Mouse (Mus musculus): ENCODE measurements at regions not wholly inside any gene's neighbourhood (a gene's known extent, or its start where the extent isn't known, plus 50 kb on each side); places are given as distances from the start of the nearest gene placed in this dataset.

DNA sequence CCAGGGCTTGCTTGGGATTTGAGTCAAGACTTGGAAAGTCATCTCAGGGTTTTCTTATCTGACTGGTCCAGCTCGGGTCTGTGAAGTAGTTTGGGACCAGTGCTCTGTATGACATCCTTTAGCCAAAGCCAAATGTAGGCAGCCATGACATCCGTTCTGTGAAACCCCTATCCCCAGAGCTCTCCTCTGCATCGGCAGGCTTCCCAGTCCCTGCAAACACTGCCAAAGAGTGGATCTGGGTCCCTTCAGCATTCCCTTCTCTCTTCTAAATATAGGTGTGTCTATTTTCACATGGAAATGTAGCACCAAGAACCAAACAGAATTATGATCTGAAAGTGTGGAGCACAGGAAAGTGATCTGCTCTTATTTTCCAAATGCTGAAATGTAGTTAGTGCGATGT lies 302.1 kb upstream of the Rora start:
- 83% methylated on average over 4 of the region's 4 CpGs for WGBS
- Histone ChIP-seq H3K4me1 (ENCODE audit: insufficient read depth, low read length) (peaks cover 2% of the 10 kb centered on the region; the same call in 1 of the 2 replicates), H3K27ac (ENCODE audit: low read length) (no peak overlapping the region), H3K4me3 (ENCODE audit: low read length) (no peak overlapping the region), H3K9ac (replicated peaks; ENCODE audit: low read length) (no peak overlapping the region), H3K4me2 (replicated peaks; ENCODE audit: low read depth, low read length) (no peak overlapping the region), H3K27me3 (ENCODE audit: insufficient read depth, low read length) (no peaks in the 10 kb centered on the region), H3K36me3 (ENCODE audit: insufficient read depth, low read length) (no peaks in the 10 kb centered on the region), H3K9me3 (ENCODE audit: low read length) (no peaks in the 10 kb centered on the region)
- ATAC-seq (ENCODE audit: low FRiP score, low TSS enrichment), result no peak

GRCm38 (mm10) chr9:68354470-68354869 lies 299.1 kb upstream of the Rora start:
- Histone ChIP-seq H3K4me2 (replicated peaks; ENCODE audit: low read depth, low read length) (no peak overlapping the region), H3K4me3 (ENCODE audit: low read length) (no peak overlapping the region), H3K9ac (replicated peaks; ENCODE audit: low read length) (no peak overlapping the region), H3K27ac (ENCODE audit: low read length) (no peak overlapping the region), H3K27me3 (ENCODE audit: insufficient read depth, low read length) (no peaks in the 10 kb centered on the region), H3K36me3 (ENCODE audit: insufficient read depth, low read length) (no peaks in the 10 kb centered on the region), H3K9me3 (ENCODE audit: low read length) (no peaks in the 10 kb centered on the region), H3K4me1 (ENCODE audit: insufficient read depth, low read length) (no peaks in the 10 kb centered on the region)
- ATAC-seq (ENCODE audit: low FRiP score, low TSS enrichment), result no peak
- 77% methylated on average over 4 of the region's 4 CpGs for WGBS

DNA sequence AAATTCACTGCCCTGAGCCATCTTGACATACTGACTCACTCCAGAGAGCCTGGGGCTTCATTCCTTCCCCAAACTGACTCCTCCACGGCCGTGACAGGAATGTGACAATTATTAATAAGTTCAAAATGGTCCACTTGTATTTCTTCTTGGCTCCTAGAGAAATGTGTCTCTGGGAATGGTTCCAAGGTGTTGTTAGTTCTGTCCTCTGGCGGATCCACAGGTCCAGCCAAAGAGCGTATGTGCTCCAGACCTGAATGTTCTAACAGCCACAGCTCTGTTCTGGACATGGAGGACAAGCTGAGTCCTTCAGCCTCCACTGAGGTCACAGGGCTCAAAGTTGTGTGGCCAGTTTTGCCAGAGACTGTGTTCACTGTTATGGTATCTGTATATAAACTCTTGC lies 297.5 kb upstream of the Rora start:
- no peak overlapping the region for H3K9ac ChIP-seq (replicated peaks; ENCODE audit: low read length)
- no peaks in the 10 kb centered on the region for H3K4me1 ChIP-seq (ENCODE audit: insufficient read depth, low read length)
- no peak overlapping the region for H3K27ac ChIP-seq (ENCODE audit: low read length)
- ATAC-seq (ENCODE audit: low FRiP score, low TSS enrichment), result no peak
- no peak overlapping the region for H3K4me2 ChIP-seq (replicated peaks; ENCODE audit: low read depth, low read length)
- H3K4me3 ChIP-seq (ENCODE audit: low read length), result no peak overlapping the region
- H3K9me3 ChIP-seq (ENCODE audit: low read length), result no peaks in the 10 kb centered on the region
- H3K36me3 ChIP-seq (ENCODE audit: insufficient read depth, low read length), result no peaks in the 10 kb centered on the region
- 77% methylated on average over 4 of the region's 4 CpGs for WGBS
- no peaks in the 10 kb centered on the region for H3K27me3 ChIP-seq (ENCODE audit: insufficient read depth, low read length)

DNA sequence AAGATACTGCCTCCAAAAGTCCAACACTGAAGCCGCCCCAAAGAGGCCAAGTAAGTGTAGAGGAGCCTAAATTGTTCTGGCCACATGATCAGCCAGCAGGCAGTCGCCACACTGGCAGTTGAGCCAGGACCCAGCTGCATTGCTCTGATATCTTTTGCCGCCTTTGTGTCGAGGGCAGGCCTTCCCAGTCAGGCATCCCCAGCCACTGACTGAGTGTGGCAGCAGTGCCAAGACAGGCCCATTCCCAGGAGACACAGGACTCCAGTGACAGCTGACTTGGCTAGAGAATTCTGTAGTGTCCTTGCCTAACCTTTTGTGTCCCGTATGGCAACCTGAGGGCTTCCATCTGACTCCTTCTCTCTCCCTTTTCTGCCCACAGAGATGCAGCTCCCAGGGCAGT lies 296.4 kb upstream of the Rora start:
- H3K9ac ChIP-seq (replicated peaks; ENCODE audit: low read length), result no peak overlapping the region
- WGBS, result 72% methylated on average over 5 of the region's 5 CpGs
- no peaks in the 10 kb centered on the region for H3K4me1 ChIP-seq (ENCODE audit: insufficient read depth, low read length)
- H3K4me3 ChIP-seq (ENCODE audit: low read length), result no peak overlapping the region
- H3K27me3 ChIP-seq (ENCODE audit: insufficient read depth, low read length), result no peaks in the 10 kb centered on the region
- no peak for ATAC-seq (ENCODE audit: low FRiP score, low TSS enrichment)
- H3K9me3 ChIP-seq (ENCODE audit: low read length), result no peaks in the 10 kb centered on the region
- no peaks in the 10 kb centered on the region for H3K36me3 ChIP-seq (ENCODE audit: insufficient read depth, low read length)
- no peak overlapping the region for H3K4me2 ChIP-seq (replicated peaks; ENCODE audit: low read depth, low read length)
- H3K27ac ChIP-seq (ENCODE audit: low read length), result no peak overlapping the region

GRCm38 (mm10) chr9:68366973-68367372 lies 286.6 kb upstream of the Rora start:
- no peak overlapping the region for H3K9ac ChIP-seq (replicated peaks; ENCODE audit: low read length)
- H3K27ac ChIP-seq (ENCODE audit: low read length), result no peak overlapping the region

GRCm38 (mm10) chr9:68367556-68367955 lies 286.0 kb upstream of the Rora start:
- 86% methylated on average over 4 of the region's 4 CpGs for WGBS
- H3K27ac ChIP-seq (ENCODE audit: low read length), result no peak overlapping the region
- H3K27me3 ChIP-seq (ENCODE audit: insufficient read depth, low read length), result no peaks in the 10 kb centered on the region
- H3K4me3 ChIP-seq (ENCODE audit: low read length), result no peak overlapping the region
- no peaks in the 10 kb centered on the region for H3K9me3 ChIP-seq (ENCODE audit: low read length)
- H3K4me1 ChIP-seq (ENCODE audit: insufficient read depth, low read length), result no peaks in the 10 kb centered on the region
- H3K36me3 ChIP-seq (ENCODE audit: insufficient read depth, low read length), result no peaks in the 10 kb centered on the region
- ATAC-seq (ENCODE audit: low FRiP score, low TSS enrichment), result no peak
- no peak overlapping the region for H3K9ac ChIP-seq (replicated peaks; ENCODE audit: low read length)
- H3K4me2 ChIP-seq (replicated peaks; ENCODE audit: low read depth, low read length), result no peak overlapping the region

More at GRCm38 (mm10) chr9:68366973-68367372, 286.6 kb upstream of the Rora start:
- no peaks in the 10 kb centered on the region for H3K27me3 ChIP-seq (ENCODE audit: insufficient read depth, low read length)
- no peaks in the 10 kb centered on the region for H3K4me1 ChIP-seq (ENCODE audit: insufficient read depth, low read length)
- H3K4me3 ChIP-seq (ENCODE audit: low read length), result no peak overlapping the region
- no peaks in the 10 kb centered on the region for H3K36me3 ChIP-seq (ENCODE audit: insufficient read depth, low read length)
- no peaks in the 10 kb centered on the region for H3K9me3 ChIP-seq (ENCODE audit: low read length)
- H3K4me2 ChIP-seq (replicated peaks; ENCODE audit: low read depth, low read length), result no peak overlapping the region
- WGBS, result 53% methylated on average over 3 of the region's 3 CpGs
- no peak for ATAC-seq (ENCODE audit: low FRiP score, low TSS enrichment)

DNA sequence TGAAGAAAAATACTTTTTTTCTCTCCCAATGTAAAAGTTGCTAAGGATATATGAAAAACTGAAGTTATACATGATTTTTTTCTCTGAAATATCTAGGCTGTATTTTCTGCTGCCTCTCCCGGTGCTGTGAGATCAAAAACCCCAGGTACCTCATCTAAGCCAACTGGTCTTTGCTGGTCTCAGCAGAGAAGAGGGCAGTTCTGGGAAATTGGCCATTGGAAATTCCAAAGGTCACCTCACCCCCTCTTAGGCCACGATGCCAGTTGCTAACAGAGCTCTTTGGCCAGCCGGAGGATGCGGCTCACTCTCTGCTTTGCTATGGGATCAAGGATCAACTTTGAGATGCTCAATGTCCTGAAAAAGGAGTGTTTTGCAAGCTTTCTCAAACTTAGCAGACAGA lies 280.9 kb upstream of the Rora start:
- Histone ChIP-seq H3K36me3 (ENCODE audit: insufficient read depth, low read length) (no peaks in the 10 kb centered on the region), H3K4me2 (replicated peaks; ENCODE audit: low read depth, low read length) (no peak overlapping the region), H3K4me1 (ENCODE audit: insufficient read depth, low read length) (no peaks in the 10 kb centered on the region), H3K9ac (replicated peaks; ENCODE audit: low read length) (no peak overlapping the region), H3K9me3 (ENCODE audit: low read length) (no peaks in the 10 kb centered on the region), H3K4me3 (ENCODE audit: low read length) (no peak overlapping the region), H3K27ac (ENCODE audit: low read length) (no peak overlapping the region), H3K27me3 (ENCODE audit: insufficient read depth, low read length) (no peaks in the 10 kb centered on the region)
- no peak for ATAC-seq (ENCODE audit: low FRiP score, low TSS enrichment)
- WGBS, result 70% methylated on average over 4 of the region's 4 CpGs

GRCm38 (mm10) chr9:68376222-68376621 lies 277.4 kb upstream of the Rora start:
- Histone ChIP-seq H3K9ac (replicated peaks; ENCODE audit: low read length) (no peak overlapping the region), H3K36me3 (ENCODE audit: insufficient read depth, low read length) (no peaks in the 10 kb centered on the region), H3K4me1 (ENCODE audit: insufficient read depth, low read length) (no peaks in the 10 kb centered on the region), H3K27ac (ENCODE audit: low read length) (no peak overlapping the region), H3K4me3 (ENCODE audit: low read length) (no peak overlapping the region), H3K27me3 (ENCODE audit: insufficient read depth, low read length) (no peaks in the 10 kb centered on the region), H3K4me2 (replicated peaks; ENCODE audit: low read depth, low read length) (no peak overlapping the region), H3K9me3 (ENCODE audit: low read length) (no peaks in the 10 kb centered on the region)
- WGBS, result 62% methylated on average over 1 of the region's 1 CpGs
- ATAC-seq (ENCODE audit: low FRiP score, low TSS enrichment), result no peak

DNA sequence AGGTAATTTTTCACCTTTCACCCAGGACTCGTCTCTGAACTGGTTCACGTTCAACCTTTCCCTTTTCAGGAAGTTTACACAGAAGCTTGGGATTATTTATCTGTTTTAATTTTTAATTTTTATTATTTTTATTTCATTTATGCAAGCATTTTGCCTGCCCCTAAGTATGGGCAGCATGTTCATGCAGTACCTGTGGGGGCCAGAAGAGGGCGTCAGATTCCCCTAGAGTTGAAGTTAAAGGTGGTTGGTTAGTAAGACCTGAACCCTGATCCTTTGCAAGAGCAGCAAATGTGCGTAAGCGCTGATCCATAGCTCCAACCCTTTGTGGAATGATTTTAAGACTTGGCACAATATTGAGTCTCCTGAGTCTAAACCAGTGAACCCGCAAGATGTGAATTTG lies 271.7 kb upstream of the Rora start:
- WGBS, result 87% methylated on average over 6 of the region's 6 CpGs

GRCm38 (mm10) chr9:68400930-68401329 lies 252.7 kb upstream of the Rora start:
- no peak overlapping the region for H3K27ac ChIP-seq (ENCODE audit: low read length)
- 65% methylated on average over 4 of the region's 4 CpGs for WGBS
- H3K4me1 ChIP-seq (ENCODE audit: insufficient read depth, low read length), result no peaks in the 10 kb centered on the region
- no peak overlapping the region for H3K4me2 ChIP-seq (replicated peaks; ENCODE audit: low read depth, low read length)
- no peak for ATAC-seq (ENCODE audit: low FRiP score, low TSS enrichment)
- no peaks in the 10 kb centered on the region for H3K27me3 ChIP-seq (ENCODE audit: insufficient read depth, low read length)
- H3K9me3 ChIP-seq (ENCODE audit: low read length), result no peaks in the 10 kb centered on the region
- no peak overlapping the region for H3K4me3 ChIP-seq (ENCODE audit: low read length)
- no peak overlapping the region for H3K9ac ChIP-seq (replicated peaks; ENCODE audit: low read length)
- H3K36me3 ChIP-seq (ENCODE audit: insufficient read depth, low read length), result no peaks in the 10 kb centered on the region

More for the DNA sequence above, 271.7 kb upstream of the Rora start:
- Histone ChIP-seq H3K27ac (ENCODE audit: low read length) (no peak overlapping the region), H3K9ac (replicated peaks; ENCODE audit: low read length) (no peak overlapping the region), H3K36me3 (ENCODE audit: insufficient read depth, low read length) (no peaks in the 10 kb centered on the region), H3K4me2 (replicated peaks; ENCODE audit: low read depth, low read length) (no peak overlapping the region), H3K27me3 (ENCODE audit: insufficient read depth, low read length) (no peaks in the 10 kb centered on the region), H3K9me3 (ENCODE audit: low read length) (no peaks in the 10 kb centered on the region), H3K4me3 (ENCODE audit: low read length) (no peak overlapping the region), H3K4me1 (ENCODE audit: insufficient read depth, low read length) (no peaks in the 10 kb centered on the region)
- no peak for ATAC-seq (ENCODE audit: low FRiP score, low TSS enrichment)

All from kidney, embryonic 16.5 days (tissue).